Mouse (Mus musculus): ENCODE results near the gene Pla2g4d. TPM values are rescaled to one million over a fixed set of nuclear protein-coding genes. Genes with fewer than 3 reads are reported as not detected.

Gene Pla2g4d
- polyA plus RNA-seq, 1 experiment from 2014 or later = 0.05 TPM

DNA sequence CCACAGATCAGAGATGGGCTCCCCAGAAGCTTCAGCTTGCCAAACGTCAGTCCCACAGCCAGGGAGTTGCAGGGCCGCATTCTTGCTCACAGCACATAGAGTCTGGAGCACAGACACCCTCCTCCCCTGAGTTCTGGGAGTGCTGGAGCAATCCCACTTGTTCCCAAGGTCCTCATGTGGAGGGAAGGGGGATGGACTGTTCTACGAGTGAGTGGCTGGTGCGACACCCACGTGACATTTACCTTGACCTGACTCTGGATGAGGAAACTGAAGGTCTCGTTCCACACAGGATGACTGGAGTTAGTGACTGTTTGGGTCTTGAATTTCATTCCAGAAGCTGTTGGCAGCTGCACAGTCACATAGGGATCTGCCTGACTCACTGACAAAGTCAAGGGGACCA is 5.4 kb downstream of the Pla2g4d start:
- 50% methylated on average over 6 of the region's 6 CpGs for WGBS
- Histone ChIP-seq H3K36me3 (ENCODE audit: control insufficient read depth, insufficient read depth, low read length) (no peaks in the 10 kb centered on the region), H3K9ac (ENCODE audit: low read length) (no peak overlapping the region), H3K27ac (replicated peaks in 1 of 2; ENCODE audit: control insufficient read depth in 1 of 2, insufficient read depth in 1 of 2, low read depth in 2 of 2, low read length in 2 of 2) (no peak overlapping the region), H3K4me1 (ENCODE audit: control insufficient read depth in 2 of 2, insufficient read depth in 2 of 2, low read length in 2 of 2) (no peaks in the 10 kb centered on the region), H3K4me2 (ENCODE audit: low read length) (no peak overlapping the region), H3K27me3 (ENCODE audit: control insufficient read depth, insufficient read depth, low read length) (no peaks in the 10 kb centered on the region; the same call in none of the 2 replicates), H3K9me3 (ENCODE audit: control insufficient read depth, low read length) (no peaks in the 10 kb centered on the region), H3K4me3 (ENCODE audit: control insufficient read depth in 1 of 2, insufficient read depth in 1 of 2, low read depth in 1 of 2, low read length in 2 of 2) (no peak overlapping the region)
- no peak for ATAC-seq (ENCODE audit: insufficient number of reproducible peaks, insufficient read depth, low FRiP score, low read depth)

DNA sequence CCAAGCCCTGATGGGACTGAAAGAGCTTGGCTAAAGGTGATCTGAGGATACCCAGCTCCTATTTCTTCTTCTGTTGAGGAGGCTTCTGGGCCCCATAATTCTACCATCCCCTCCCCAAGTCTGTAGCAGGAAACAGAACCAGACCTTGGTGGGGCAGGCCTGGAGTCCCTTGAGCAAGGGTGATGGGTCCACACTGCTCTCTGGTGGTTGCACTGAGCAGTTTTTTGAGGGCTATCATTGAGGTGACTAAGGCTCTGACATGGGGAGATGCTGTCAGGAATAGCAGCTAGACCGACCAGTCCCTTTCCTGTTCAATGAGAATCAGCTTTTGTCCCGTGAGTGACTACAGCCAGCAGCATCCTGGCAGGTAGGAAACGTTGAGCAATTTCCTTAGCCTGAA is 7.8 kb downstream of the Pla2g4d start:
- Histone ChIP-seq H3K4me2 (ENCODE audit: low read length) (no peak overlapping the region), H3K27ac (replicated peaks in 1 of 2; ENCODE audit: control insufficient read depth in 1 of 2, insufficient read depth in 1 of 2, low read depth in 2 of 2, low read length in 2 of 2) (no peak overlapping the region), H3K36me3 (ENCODE audit: control insufficient read depth, insufficient read depth, low read length) (no peaks in the 10 kb centered on the region), H3K27me3 (ENCODE audit: control insufficient read depth, insufficient read depth, low read length) (no peaks in the 10 kb centered on the region; the same call in none of the 2 replicates), H3K4me3 (ENCODE audit: control insufficient read depth in 1 of 2, insufficient read depth in 1 of 2, low read depth in 1 of 2, low read length in 2 of 2) (no peak overlapping the region), H3K4me1 (ENCODE audit: control insufficient read depth in 2 of 2, insufficient read depth in 2 of 2, low read length in 2 of 2) (no peaks in the 10 kb centered on the region), H3K9me3 (ENCODE audit: control insufficient read depth, low read length) (no peaks in the 10 kb centered on the region), H3K9ac (ENCODE audit: low read length) (no peak overlapping the region)
- WGBS = 35% methylated on average over 3 of the region's 3 CpGs
- ATAC-seq (ENCODE audit: insufficient number of reproducible peaks, insufficient read depth, low FRiP score, low read depth) = no peak

DNA sequence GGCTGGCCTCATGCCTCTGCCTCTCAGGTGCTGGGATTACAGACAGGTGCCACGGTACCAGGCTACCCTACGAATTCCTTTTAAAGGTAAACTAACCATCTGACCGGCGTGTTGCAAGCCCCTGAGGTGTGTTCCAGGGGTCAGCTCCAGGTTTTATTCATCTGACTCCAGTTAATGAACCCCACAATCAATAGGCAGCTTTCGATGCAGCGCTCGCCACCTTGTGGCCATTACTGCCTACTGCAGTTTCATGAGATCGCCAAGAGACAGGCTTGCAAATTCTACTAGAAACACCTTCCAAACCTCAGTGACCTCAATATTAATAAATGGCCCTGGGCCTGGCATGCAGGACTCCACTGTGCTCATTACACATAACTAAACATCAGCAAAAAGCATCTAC is 9.0 kb downstream of the Pla2g4d start:
- Histone ChIP-seq H3K9ac (ENCODE audit: low read length) (no peak overlapping the region), H3K4me2 (ENCODE audit: low read length) (no peak overlapping the region), H3K27me3 (ENCODE audit: control insufficient read depth, insufficient read depth, low read length) (no peaks in the 10 kb centered on the region; the same call in none of the 2 replicates), H3K4me1 (ENCODE audit: control insufficient read depth in 2 of 2, insufficient read depth in 2 of 2, low read length in 2 of 2) (no peaks in the 10 kb centered on the region), H3K9me3 (ENCODE audit: control insufficient read depth, low read length) (no peaks in the 10 kb centered on the region), H3K4me3 (ENCODE audit: control insufficient read depth in 1 of 2, insufficient read depth in 1 of 2, low read depth in 1 of 2, low read length in 2 of 2) (no peak overlapping the region), H3K36me3 (ENCODE audit: control insufficient read depth, insufficient read depth, low read length) (no peaks in the 10 kb centered on the region), H3K27ac (replicated peaks in 1 of 2; ENCODE audit: control insufficient read depth in 1 of 2, insufficient read depth in 1 of 2, low read depth in 2 of 2, low read length in 2 of 2) (no peak overlapping the region)
- 15% methylated on average over 8 of the region's 8 CpGs for WGBS
- no peak for ATAC-seq (ENCODE audit: insufficient number of reproducible peaks, insufficient read depth, low FRiP score, low read depth)

DNA sequence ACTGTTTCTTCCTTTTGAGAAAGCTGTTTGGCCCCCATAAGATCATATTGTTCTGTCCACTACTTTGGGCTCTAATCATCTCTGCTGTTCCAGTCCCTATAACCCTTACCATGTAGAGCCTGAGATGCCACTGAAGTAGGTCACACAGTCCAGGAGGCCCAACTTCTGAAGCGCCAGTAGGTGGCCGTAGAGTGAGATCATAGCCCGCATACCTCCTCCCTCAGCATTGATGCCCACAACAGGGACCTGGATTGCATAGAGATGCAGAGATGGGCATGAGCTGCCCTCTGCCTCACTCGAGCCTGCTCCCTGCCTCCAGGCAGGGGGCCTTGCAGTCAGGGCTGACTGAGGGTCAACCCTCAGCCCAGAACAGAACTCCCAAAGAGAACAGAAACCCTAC is 12.0 kb downstream of the Pla2g4d start:
- Histone ChIP-seq H3K4me3 (ENCODE audit: control insufficient read depth in 1 of 2, insufficient read depth in 1 of 2, low read depth in 1 of 2, low read length in 2 of 2) (no peak overlapping the region), H3K4me1 (ENCODE audit: control insufficient read depth in 2 of 2, insufficient read depth in 2 of 2, low read length in 2 of 2) (no peaks in the 10 kb centered on the region), H3K9me3 (ENCODE audit: control insufficient read depth, low read length) (no peaks in the 10 kb centered on the region), H3K27me3 (ENCODE audit: control insufficient read depth, insufficient read depth, low read length) (no peaks in the 10 kb centered on the region; the same call in 1 of the 2 replicates), H3K4me2 (ENCODE audit: low read length) (no peak overlapping the region), H3K36me3 (ENCODE audit: control insufficient read depth, insufficient read depth, low read length) (no peaks in the 10 kb centered on the region), H3K9ac (ENCODE audit: low read length) (no peak overlapping the region), H3K27ac (replicated peaks in 1 of 2; ENCODE audit: control insufficient read depth in 1 of 2, insufficient read depth in 1 of 2, low read depth in 2 of 2, low read length in 2 of 2) (no peak overlapping the region)
- WGBS = 69% methylated on average over 4 of the region's 4 CpGs
- no peak for ATAC-seq (ENCODE audit: insufficient number of reproducible peaks, insufficient read depth, low FRiP score, low read depth)

DNA sequence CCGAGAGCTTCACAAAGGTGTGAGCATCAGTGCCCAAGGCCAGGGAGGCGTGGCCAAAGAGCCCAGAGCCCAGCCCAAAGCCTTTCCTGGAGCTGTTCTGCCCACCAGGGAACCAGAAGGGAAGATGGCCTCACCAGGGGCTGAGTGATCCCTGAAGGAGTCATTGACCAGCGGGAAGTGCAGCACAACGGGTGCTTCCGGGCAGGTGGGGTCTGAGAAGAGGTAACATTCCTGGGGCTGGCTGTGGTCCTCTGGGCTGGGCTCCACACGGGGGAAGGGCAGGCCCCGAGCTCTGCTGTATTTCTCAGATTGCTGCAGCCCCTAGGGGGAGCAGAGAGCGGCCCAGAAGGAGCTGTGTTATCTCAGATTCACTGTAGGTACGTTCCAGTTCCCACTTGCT is 20.4 kb downstream of the Pla2g4d start:
- H3K9ac ChIP-seq (ENCODE audit: low read length) = 0 out of 2 replicates have a peak overlapping the region, but pooled peaks have one; percentile 22
- no peak for ATAC-seq (ENCODE audit: insufficient number of reproducible peaks, insufficient read depth, low FRiP score, low read depth)

DNA sequence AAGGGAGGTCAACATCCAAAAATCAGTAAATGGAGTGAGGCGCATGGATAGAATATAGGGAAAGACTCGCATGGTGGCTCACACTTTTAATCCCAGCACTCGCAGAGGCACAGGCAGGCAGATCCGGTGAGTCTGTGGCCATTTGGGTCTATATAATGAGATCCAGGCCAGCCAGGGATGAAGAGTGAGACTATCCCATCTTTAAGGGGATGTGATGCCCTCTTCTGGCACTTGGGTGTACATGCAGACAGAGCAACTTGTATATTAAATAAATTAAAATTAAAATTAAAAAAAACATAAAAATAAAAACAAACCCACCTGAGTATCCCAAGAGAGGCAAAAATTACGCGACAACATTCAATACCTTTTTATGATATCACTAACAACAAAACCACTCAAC is 23.5 kb downstream of the Pla2g4d start:
- Histone ChIP-seq H3K9me3 (ENCODE audit: control insufficient read depth, low read length) (no peaks in the 10 kb centered on the region), H3K9ac (ENCODE audit: low read length) (no peak overlapping the region), H3K4me3 (ENCODE audit: control insufficient read depth in 1 of 2, insufficient read depth in 1 of 2, low read depth in 1 of 2, low read length in 2 of 2) (no peak overlapping the region), H3K27me3 (ENCODE audit: control insufficient read depth, insufficient read depth, low read length) (0 out of 2 replicates have a peak, but pooled peaks cover 5% of the 10 kb centered on the region), H3K4me1 (ENCODE audit: control insufficient read depth in 2 of 2, insufficient read depth in 2 of 2, low read length in 2 of 2) (no peaks in the 10 kb centered on the region; a peak in 1 of 4 replicates), H3K36me3 (ENCODE audit: control insufficient read depth, insufficient read depth, low read length) (no peaks in the 10 kb centered on the region), H3K27ac (replicated peaks in 1 of 2; ENCODE audit: control insufficient read depth in 1 of 2, insufficient read depth in 1 of 2, low read depth in 2 of 2, low read length in 2 of 2) (no peak overlapping the region), H3K4me2 (ENCODE audit: low read length) (no peak overlapping the region)
- ATAC-seq (ENCODE audit: insufficient number of reproducible peaks, insufficient read depth, low FRiP score, low read depth) = no peak
- 67% methylated on average over 6 of the region's 6 CpGs for WGBS

More for the DNA sequence above, 20.4 kb downstream of the Pla2g4d start:
- H3K4me2 ChIP-seq (ENCODE audit: low read length) = peak overlapping the region; percentile 54
- H3K9me3 ChIP-seq (ENCODE audit: control insufficient read depth, low read length) = no peaks in the 10 kb centered on the region
- no peak overlapping the region for H3K27ac ChIP-seq (replicated peaks in 1 of 2; ENCODE audit: control insufficient read depth in 1 of 2, insufficient read depth in 1 of 2, low read depth in 2 of 2, low read length in 2 of 2)
- no peaks in the 10 kb centered on the region; a peak in 1 of 4 replicates for H3K4me1 ChIP-seq (ENCODE audit: control insufficient read depth in 2 of 2, insufficient read depth in 2 of 2, low read length in 2 of 2)
- WGBS = under 1% methylated on average over 9 of the region's 9 CpGs
- H3K27me3 ChIP-seq (ENCODE audit: control insufficient read depth, insufficient read depth, low read length) = 0 out of 2 replicates have a peak, but pooled peaks cover 5% of the 10 kb centered on the region
- no peak overlapping the region; a peak in 1 of 4 replicates for H3K4me3 ChIP-seq (ENCODE audit: control insufficient read depth in 1 of 2, insufficient read depth in 1 of 2, low read depth in 1 of 2, low read length in 2 of 2)
- no peaks in the 10 kb centered on the region for H3K36me3 ChIP-seq (ENCODE audit: control insufficient read depth, insufficient read depth, low read length)

DNA sequence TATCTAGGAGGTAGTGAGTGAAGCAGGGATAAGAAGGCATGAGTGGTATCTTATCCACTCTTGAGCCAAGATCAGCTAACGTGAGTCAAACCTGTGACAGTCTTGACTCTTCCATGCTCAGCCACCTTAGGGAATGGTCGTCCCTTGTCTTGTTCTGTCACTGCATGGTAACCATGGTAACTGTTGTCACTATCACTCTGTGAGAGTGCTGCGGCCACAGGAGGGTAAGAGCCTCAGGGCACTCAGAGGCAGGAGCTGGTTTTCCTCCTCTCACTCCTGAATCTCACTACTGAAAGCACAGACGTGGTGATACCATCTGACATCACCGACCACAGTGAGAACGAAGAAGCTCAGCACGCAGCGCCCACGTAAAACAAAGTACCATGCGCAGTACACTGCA is 24.1 kb downstream of the Pla2g4d start:
- no peaks in the 10 kb centered on the region for H3K9me3 ChIP-seq (ENCODE audit: control insufficient read depth, low read length)
- H3K27ac ChIP-seq (replicated peaks in 1 of 2; ENCODE audit: control insufficient read depth in 1 of 2, insufficient read depth in 1 of 2, low read depth in 2 of 2, low read length in 2 of 2) = no peak overlapping the region
- whole genome bisulfite sequencing = 47% methylated on average over 10 of the region's 10 CpGs
- no peak overlapping the region for H3K4me3 ChIP-seq (ENCODE audit: control insufficient read depth in 1 of 2, insufficient read depth in 1 of 2, low read depth in 1 of 2, low read length in 2 of 2)
- H3K9ac ChIP-seq (ENCODE audit: low read length) = no peak overlapping the region
- H3K4me2 ChIP-seq (ENCODE audit: low read length) = no peak overlapping the region
- H3K27me3 ChIP-seq (ENCODE audit: control insufficient read depth, insufficient read depth, low read length) = 0 out of 2 replicates have a peak, but pooled peaks cover 5% of the 10 kb centered on the region
- no peaks in the 10 kb centered on the region; a peak in 1 of 4 replicates for H3K4me1 ChIP-seq (ENCODE audit: control insufficient read depth in 2 of 2, insufficient read depth in 2 of 2, low read length in 2 of 2)
- ATAC-seq (ENCODE audit: insufficient number of reproducible peaks, insufficient read depth, low FRiP score, low read depth) = no peak
- H3K36me3 ChIP-seq (ENCODE audit: control insufficient read depth, insufficient read depth, low read length) = no peaks in the 10 kb centered on the region

DNA sequence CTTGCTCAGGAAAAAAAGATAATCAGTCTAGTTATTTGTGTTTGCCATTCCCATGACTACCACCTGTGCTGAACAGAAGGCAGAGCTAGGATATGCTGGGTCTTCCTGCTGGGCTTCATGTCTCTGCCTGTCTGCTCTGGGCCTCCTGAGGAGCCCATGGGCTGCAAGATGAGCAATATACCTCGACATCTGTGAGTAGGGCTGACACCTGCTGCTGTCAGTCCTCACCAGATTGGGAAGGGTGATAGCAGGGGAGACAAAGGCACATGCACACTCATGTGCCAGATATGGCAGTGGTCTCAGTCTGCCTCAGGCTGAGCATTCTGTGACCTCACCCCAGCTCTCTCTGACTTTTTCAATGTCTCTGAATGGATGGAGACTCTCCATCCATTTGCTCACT is 26.1 kb downstream of the Pla2g4d start:
- Histone ChIP-seq H3K36me3 (ENCODE audit: control insufficient read depth, insufficient read depth, low read length) (no peaks in the 10 kb centered on the region), H3K27ac (replicated peaks in 1 of 2; ENCODE audit: control insufficient read depth in 1 of 2, insufficient read depth in 1 of 2, low read depth in 2 of 2, low read length in 2 of 2) (no peak overlapping the region), H3K9me3 (ENCODE audit: control insufficient read depth, low read length) (no peaks in the 10 kb centered on the region), H3K27me3 (ENCODE audit: control insufficient read depth, insufficient read depth, low read length) (no peaks in the 10 kb centered on the region), H3K9ac (ENCODE audit: low read length) (no peak overlapping the region), H3K4me1 (ENCODE audit: control insufficient read depth in 2 of 2, insufficient read depth in 2 of 2, low read length in 2 of 2) (no peaks in the 10 kb centered on the region), H3K4me3 (ENCODE audit: control insufficient read depth in 1 of 2, insufficient read depth in 1 of 2, low read depth in 1 of 2, low read length in 2 of 2) (no peak overlapping the region), H3K4me2 (ENCODE audit: low read length) (no peak overlapping the region)
- ATAC-seq (ENCODE audit: insufficient number of reproducible peaks, insufficient read depth, low FRiP score, low read depth) = no peak
- 18% methylated on average over 1 of the region's 1 CpGs for WGBS

All from heart, embryonic 14.5 days (tissue).